Mouse (Mus musculus) induced T-regulatory cell, adult 2 months (primary cell): Measurements from ENCODE around the gene Crip1.
A peak's percentile ranks its signal among the peaks of the same experiment; 100 is the strongest.
"Not testable (repeated sequence)": the region's sequence is repeated elsewhere in the genome, so short reads cannot be mapped to it uniquely, and the experiment has no call there.

ENCODE experiments used
- DNase-seq: peaks from one replicate; pipeline ENCODE4 v3.0.0-alpha.2; 2012; ENCODE audit warnings: low read depth

Crip1 gene

GRCm38 (mm10) chr12:113185442-113186291, 39.6 kb downstream of the Crip1 start, which contains the start of gene Tmem121:
Tmem121 (plus strand) TSS chr12:113185930.
- DNase-seq = peak; percentile 39

GRCm38 (mm10) chr12:113186326-113187010, 40.4 kb downstream of the Crip1 start:
- no peak for DNase-seq

DNA sequence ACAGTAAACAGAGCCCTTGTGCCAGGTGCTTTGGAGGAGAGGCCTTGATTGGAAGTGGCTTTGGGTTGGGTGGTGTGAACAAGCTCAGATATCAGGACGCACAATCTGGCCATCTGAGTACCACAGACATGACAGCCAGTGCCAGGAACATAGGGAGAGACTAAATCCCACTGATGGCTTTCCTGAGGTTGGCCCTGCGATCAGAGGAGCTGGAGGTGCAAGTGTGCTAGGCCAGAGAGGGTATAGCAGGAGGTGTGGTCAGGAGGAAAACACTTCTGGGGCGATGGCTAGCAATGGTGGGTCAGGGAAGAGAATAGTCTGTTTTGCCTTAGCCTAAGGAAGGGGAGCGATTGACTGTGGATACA, 40.9 kb downstream of the Crip1 start:
- peak; percentile 26 for DNase-seq

DNA sequence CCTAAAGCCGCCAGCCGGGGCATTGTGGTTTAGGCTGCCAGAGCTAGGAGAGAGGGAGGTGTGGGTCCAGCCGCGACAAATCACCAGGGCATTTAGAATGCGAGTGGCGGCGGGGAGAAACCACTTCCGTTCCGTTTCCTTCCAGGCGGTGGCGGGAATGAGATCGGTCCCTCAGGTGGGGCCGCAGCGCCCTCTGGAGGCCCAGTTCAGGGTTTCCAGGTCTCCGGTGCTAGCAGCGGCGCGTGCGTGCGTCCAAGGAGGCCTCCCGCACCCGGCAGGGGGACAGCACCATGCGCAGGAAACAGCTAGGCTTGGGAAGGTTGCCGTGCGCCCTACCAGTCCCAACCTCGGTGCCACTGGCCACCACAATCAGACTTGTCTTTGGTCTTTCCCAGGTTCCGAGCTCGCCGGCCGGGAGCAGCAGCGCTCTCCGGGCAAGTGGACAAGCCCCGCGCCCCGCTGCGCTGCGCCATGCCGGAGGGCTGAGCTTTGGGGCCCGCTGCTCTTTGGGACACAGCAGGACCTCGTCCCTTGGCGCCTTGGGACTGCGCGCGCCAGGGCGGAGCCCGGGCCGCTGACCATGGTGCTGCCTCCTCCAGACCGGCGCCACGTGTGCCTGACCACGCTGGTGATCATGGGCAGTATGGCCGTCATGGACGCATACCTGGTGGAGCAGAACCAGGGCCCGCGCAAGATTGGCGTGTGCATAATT, 41.6 kb downstream of the Crip1 start:
- DNase-seq = peak; percentile 89

GRCm38 (mm10) chr12:113188349-113189055, 42.4 kb downstream of the Crip1 start:
- no peak for DNase-seq

GRCm38 (mm10) chr12:113193423-113193822, 47.3 kb downstream of the Crip1 start:
- DNase-seq = no peak

GRCm38 (mm10) chr12:113199132-113199531, 53.0 kb downstream of the Crip1 start:
- not testable (repeated sequence) for DNase-seq

DNA sequence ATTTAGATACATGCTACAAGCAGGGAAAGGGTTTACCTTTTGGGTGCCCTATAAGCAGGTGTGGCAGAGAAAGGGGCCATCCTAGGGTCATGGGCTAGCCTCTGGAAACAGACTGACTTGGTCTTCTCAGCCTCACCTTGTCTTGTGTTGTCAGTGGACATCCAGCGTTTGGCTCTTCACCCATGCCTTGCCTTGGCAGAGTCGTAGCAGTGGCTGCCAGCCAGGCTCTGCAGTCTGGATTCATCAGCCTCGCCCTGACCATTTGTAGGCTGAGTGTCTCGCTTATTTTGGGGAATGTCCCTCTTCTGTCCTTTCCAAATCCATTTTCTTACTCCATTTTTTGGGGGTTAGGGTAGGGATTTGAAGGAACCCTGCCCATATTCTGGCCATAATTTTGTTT, 55.2 kb downstream of the Crip1 start:
- DNase-seq = no peak

DNA sequence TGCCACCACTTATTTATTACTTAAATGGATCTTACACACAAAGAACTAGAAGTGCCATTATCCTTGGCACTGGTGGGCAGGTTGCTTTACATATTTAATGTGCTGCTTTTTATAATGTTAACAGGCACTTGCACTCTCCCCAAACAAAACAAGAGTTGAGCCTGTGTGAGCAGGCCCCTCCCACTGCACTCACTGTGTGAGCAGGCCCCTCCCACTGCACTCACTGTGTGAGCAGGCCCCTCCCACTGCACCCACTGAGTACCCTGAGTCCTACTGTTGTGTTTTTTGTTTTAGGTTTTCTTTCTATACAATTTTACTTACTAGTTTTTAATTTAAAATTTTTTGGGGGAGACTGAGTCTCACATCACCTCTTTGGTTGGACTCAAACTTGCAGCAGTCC, 55.9 kb downstream of the Crip1 start:
- DNase-seq = no peak
